Mouse (Mus musculus): Measurements from ENCODE around the gene Gm39566.
"Not testable (repeated sequence)": the region's sequence is repeated elsewhere in the genome, so short reads cannot be mapped to it uniquely, and the experiment has no call there.

The Gm39566 gene

DNA sequence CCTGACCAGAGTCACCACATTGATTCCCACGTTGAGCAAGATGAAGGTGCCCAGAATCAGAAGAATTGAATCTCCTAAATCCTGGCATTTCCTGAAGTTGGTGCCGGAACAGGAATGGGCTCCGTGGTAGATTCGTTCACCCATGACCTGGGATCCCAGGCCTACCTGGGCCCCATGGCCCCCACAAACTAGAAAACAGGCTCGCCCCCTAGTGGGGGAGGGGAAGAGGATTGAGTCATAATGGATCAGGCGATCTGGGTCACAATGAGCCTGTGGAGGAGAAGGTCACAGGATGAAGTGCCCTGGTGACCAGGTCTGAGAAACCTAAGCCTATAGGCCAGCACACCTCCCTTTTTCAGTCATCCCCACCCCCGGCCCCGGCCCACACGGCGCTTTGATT is at the start of gene Gm39566:
TSS of gene Gm39566 (minus strand) at position 144 of the 400 bp plus-strand sequence.
- DNase-seq (ENCODE audit: low spot score) = no peak

DNA sequence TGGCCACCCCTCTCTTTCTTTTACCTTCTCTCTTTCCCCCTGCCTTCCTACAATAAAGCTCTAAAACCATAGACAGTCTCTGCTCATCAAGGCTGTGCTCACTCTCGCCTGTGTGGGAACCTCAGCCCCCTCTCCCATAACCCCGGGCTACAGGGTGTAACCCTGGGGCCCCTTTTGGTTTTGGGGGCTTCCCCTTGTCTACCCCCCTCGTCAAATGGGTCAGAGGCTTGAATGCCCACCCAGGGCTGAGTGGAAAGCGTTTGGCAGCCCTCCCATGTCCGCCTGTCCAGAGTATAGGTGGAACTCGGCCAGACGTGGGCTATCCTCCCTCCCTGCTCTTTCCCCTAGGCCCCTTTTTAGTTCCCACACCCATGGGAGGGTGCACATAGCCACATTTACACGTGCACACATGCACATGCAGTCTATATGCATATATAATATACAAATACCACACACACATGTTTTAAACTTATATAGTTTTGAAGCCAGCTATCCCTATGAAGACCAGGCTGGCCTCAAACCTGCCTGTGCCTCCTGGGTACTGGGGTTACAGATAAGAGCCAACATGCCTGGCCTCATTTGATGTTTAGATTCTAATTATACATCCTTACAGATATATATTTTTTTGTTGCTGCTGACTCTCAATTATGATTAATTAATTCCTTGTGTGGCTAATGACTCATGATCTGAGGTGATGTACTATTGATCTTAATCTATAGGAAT is 49.2 kb upstream of the Gm39566 start:
- no peak for DNase-seq (ENCODE audit: low spot score)

DNA sequence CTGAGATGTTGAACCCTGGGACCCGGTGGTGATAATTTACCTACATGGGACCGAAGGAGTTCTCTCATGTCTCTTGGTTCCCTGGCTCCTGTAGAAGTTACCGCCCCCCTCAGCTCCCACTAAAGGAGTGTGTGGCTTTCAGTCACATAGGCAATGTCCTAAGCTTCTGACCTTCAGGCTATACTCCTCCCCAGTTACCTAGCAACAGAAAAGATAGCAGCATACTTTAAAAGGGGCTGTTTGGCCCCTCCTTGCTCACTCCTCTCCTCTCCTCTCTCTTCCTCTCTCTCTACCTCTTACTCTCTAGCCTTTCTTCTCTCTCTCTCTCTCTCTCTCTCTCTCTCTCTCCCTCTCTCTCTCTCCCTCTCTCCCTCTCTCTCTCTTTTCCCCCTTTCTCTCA is 48.6 kb upstream of the Gm39566 start:
- not testable (repeated sequence) for DNase-seq (ENCODE audit: low spot score)

DNA sequence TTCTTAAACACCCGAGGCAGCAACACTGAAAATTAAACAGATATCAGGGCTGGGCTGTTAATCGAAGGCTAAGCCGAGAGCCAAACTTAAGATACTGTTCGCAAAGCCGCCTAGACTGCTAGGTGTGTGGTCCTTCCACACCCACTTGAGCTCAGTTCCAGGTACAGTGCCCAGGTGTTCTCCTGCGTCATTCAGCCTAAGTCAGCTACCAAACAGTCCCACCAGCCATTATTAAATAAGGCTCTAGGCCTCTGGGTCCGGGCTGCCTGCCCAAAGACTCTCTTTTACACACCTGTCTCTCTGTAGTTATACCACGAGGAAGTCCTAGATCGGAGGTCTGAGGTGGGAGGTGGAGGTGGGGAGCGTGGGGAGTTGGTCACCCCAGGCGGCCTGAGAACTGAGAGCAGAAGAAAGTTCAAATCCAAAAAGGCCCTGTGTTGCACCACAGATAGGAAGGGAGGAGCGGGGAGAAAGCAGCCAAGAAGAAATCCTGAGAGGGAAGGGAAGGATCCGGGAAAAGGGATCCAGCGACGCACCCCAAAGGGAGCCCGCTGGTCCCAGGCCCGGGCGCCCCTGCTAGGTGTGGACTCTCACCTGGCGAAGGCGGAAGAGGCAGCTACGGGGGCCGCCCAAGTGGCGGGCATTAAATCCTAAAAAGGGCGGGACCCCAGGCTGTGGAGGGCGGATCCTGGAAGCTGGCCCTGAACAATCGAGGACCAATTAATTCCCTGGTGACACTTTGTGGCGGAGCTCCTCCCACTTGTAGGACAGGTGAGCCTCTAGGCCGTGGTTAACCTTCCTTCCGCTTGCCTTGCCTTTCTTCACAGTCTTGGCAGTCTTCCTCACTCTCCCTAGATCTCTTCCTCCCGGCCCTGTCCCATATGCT is 43.3 kb upstream of the Gm39566 start, which contains the start of gene Tnk1:
TSS of gene Tnk1 (minus strand) at position 618 of the 886 bp plus-strand sequence.
- no peak for DNase-seq (ENCODE audit: low spot score)

DNA sequence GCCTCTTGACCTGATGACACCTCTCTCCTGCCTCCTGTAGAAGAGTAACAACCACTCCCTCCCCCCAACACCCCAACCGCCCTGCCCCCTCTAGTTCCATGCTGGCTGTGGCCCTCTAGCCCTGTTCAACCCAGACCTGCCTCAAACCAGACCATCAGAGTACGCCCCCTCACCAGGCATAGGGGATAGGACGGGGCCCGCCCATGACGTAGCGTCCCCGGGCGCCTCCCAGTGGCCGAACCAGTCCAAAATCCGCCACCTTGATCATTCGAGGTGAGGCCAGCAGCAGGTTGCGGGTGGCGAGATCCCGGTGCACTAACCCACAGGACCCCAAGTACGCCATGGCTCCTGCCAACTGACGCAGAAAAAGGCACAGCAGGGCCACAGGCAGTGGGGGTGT is 40.2 kb upstream of the Gm39566 start:
- no peak for DNase-seq (ENCODE audit: low spot score)

DNA sequence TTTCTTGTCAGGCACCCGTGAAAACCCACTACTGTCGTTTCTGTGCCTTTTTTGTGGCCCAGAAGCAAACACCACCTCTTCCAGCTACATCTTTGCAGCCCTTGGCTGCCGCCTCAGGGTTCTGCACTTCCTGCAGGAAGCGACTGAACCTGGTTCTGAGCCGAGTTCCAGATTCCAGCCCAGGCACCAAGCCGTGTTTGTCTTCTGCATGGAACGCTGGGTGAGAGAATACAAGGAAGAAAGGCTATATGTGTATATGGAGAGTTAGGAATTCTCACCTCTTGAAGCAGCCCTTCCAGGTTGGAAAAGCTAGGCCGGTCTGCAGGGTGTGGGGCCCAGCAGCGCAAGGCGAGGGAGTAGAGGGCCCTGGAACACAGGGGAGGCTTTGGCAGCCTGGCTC is 39.6 kb upstream of the Gm39566 start:
- no peak for DNase-seq (ENCODE audit: low spot score)

DNA sequence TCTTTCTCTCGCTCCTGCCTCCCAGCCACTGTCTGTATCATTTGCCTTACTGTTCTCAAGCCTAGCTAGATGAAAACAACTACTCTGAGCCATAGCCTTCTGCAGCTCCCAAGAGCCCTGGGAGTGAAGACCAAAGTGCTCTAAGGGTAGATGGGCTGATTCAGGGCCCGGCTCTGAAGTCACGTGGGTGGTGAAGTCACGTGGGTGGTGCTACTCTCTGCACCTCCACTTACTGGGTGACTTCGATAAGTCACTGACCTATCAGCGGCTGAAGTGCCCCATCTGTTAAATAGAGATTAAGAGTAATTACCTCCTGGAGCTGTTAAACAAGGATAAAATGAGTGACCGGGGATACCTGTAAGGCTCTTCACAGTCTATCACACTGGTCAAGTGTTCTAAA is 38.9 kb upstream of the Gm39566 start:
- no peak for DNase-seq (ENCODE audit: low spot score)

DNA sequence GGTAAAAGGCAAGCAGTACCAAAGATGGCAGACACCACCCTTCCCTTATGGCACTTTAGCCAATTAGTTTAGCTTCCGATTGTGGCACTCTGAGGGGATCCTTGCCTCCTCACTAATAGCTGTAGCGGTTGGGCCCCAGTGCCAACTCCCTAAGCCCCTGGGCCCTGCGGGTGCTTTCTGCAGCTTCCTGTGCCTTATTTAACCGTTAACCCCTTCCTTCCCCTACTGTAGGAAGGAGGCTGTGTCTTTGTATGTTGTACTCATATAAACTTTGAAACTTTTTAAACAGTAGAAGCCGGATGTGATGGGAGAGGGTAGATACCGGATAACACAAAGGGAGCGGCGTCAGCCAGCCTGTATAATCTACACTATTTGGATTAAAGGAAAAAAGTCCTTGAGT is 35.7 kb upstream of the Gm39566 start:
- DNase-seq (ENCODE audit: low spot score) = no peak

DNA sequence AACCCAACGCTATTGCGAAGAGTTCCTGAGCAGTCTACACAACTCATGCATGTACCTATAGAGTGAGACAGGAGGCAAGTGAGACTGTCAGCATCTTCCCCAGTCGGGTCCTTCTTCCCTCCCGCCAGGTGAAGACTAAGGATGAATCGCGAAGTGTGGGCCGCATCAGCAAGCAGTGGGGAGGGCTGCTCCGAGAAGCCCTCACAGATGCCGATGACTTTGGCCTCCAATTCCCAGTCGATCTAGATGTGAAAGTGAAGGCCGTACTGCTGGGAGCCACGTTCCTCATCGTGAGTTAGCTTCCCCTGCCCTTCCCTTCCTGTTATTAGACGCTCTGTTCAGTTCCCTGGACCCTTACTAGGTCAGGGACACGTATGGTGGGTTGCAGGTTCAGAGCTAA is 34.8 kb upstream of the Gm39566 start:
- DNase-seq (ENCODE audit: low spot score) = no peak

DNA sequence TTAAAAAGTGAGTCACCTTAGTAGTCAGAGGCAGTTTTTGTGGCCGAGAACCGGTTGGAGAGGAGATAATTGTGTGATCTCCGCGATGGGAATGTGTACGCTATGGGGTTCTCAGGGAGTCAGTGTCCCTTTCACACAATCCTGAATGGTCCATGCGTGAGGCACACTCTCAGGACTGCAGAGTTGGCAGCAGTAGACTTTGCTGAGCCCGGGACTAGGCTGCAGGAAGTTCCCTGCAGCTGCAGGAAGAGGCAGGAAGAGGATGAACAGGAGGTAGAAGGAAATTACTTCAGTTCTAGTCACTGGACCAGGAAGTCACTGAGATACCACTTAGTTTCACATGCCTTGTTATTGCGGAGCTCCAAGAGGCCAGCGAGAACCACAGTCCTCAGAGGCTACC is 34.0 kb upstream of the Gm39566 start:
- no peak for DNase-seq (ENCODE audit: low spot score)

DNA sequence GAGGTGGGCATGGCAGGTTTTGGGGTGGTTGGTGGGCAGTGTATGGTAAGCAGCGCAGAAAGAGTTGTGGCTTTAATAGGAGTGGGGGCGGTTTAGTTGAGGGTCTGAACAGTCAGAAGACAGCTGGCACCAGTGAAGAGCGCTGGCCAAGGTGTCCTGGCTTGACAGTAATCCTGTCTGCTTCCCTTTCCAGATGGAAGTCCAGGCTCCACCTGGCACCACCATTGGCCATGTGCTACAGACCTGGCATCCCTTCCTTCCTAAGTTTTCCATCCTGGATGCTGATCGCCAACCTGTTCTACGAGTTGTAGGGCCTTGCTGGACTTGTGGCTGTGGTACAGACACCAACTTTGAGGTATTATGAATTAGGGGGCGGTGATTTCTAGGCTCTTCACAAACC is 32.9 kb upstream of the Gm39566 start:
- no peak for DNase-seq (ENCODE audit: low spot score)

DNA sequence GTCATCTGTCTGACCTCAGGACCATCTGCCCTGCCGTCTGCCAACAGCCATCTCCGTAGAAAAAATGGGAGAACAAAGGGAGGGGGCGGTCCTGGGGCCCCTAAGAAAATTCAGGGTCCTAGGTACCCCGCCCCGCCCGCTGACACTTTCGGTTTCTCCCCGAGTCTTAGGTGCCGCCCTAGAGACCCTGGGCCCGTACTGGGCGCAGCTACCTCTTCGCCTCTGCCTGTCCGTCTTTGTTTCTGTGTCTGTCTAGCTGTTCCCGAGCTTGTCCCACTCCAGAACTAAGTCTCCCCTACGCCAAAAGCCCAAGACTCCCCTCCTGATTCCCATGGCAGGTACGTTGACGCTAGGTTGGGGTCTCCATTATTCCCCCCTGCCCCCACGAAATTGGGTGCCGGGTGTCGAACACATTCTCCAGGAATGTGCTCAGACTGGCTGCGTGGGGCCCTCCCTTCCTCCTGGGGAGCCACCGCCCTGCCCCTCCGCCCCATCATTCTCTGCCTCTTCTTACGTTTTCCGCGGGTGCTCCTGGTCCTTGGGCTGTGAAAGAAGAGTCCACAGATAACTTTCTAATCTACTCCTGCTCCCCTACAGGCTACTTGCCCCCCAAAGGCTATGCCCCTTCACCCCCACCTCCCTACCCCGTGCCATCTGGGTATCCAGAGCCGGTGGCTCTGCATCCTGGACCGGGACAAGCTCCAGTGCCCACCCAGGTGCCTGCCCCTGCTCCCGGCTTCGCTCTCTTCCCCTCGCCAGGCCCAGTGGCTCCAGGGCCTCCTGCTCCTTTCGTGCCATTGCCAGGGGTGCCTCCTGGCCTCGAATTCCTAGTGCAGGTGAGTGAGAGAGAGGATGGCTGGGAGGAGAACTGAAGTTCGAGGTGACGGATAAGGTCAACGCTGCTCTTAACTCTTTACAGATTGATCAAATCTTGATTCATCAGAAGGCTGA is 31.9 kb upstream of the Gm39566 start:
- DNase-seq (ENCODE audit: low spot score) = no peak

DNA sequence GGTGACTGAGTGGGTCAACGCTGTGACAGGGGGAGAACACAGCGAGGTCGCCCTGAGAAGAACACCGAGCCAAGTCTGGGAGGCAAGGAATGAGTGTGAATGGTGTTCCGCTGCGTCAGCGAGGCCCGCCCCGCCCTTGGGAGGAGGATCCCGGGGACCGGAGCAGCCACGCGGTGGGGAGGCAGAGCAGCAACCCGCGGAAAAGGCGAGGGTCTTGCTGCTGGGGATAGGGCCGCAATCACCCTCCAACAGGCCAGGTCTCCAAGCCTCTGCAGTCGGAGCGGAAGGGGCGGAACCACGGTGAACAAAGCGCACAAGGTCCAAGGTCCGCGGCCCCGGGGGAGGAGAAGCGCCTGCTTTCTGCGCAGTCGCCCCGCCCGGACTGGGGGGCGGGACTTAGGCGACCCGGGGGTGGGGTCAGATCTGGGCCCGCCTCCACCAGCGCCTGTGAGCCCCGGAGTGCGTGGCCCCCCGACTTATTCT is 31.1 kb upstream of the Gm39566 start, which contains the start of gene Plscr3:
TSS of gene Plscr3 (plus strand) at position 179 of the 483 bp plus-strand sequence.
- peak; percentile 88 for DNase-seq (ENCODE audit: low spot score)

DNA sequence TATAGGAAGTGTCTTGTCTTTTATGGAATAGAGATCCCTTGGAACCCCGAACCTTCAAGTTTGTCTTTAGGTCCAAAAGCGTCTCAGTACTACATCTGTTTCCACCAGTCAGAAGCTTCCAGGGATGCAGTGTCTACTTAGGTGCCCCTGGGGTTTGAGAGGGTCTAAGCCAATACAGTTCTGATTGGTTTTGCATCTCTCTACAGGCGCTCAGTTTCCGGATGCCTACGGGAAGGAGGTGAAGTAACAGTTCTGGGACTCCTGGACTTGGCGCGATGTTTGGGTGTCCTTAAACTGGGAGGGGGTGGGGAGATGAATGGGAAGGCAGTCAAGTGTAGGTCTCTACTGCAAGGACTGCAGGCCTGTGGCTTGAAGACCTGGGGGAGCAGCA is 23.6 kb upstream of the Gm39566 start:
- DNase-seq (ENCODE audit: low spot score) = no peak

DNA sequence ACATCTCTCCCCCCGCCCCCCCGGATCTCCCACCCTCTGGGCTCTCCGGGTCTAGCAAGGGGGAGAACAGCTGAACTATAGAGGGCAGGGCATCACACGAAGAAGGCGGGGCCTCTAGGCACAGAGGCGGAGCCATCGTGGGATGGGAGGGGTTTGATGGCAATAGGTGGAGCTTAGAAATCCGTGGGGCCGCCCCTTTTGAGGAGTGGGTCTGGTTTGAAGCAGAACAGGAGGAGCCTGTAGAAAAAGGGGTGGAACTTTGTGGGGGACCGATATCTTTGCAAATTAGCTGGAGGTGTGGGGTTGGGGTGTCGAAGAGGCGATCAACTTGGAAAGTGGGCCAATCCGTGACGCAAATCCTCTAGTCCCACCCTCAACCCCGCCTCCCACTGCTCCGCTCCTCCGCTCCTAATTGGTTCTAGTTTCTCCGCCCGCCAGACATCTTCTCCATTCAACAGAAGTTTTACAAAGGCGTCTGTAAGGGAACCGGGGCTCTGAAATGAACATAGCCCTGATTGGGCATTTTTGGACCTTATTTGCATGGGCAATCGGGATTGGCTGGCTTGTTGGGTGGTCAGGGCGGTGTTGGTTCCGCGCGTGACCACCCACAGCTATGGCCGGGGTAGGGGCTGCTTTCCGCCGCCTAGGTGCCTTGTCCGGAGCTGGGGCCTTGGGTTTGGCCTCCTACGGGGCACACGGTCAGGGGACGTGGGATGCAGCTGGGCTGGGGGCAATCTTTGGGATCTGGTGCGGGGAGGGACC is 23.0 kb upstream of the Gm39566 start, which contains the start of gene Tmem256:
TSS of gene Tmem256 (plus strand) at position 563 of the 762 bp plus-strand sequence.
- peak; percentile 96 for DNase-seq (ENCODE audit: low spot score)

DNA sequence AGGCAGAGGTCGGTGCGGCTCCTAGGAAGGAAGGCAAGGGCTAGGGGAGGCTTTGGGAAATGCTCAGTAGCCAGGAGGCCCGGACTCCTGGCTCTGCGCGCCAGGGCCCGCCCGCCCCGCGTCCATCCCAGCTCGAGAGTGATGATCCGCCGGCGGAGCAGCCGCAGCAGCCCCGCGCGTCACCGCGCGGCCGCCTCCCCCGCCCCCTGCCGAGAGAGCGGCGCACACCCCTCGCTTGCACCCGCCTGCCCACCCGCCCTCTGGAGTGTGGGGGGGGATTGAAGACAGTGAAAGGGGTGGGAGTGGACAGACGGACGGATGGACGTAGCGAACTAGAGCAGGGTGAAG is 22.5 kb upstream of the Gm39566 start, which contains the start of gene Nlgn2:
TSS of gene Nlgn2 (minus strand) at position 181 of the 348 bp plus-strand sequence.
- DNase-seq (ENCODE audit: low spot score) = no peak

DNA sequence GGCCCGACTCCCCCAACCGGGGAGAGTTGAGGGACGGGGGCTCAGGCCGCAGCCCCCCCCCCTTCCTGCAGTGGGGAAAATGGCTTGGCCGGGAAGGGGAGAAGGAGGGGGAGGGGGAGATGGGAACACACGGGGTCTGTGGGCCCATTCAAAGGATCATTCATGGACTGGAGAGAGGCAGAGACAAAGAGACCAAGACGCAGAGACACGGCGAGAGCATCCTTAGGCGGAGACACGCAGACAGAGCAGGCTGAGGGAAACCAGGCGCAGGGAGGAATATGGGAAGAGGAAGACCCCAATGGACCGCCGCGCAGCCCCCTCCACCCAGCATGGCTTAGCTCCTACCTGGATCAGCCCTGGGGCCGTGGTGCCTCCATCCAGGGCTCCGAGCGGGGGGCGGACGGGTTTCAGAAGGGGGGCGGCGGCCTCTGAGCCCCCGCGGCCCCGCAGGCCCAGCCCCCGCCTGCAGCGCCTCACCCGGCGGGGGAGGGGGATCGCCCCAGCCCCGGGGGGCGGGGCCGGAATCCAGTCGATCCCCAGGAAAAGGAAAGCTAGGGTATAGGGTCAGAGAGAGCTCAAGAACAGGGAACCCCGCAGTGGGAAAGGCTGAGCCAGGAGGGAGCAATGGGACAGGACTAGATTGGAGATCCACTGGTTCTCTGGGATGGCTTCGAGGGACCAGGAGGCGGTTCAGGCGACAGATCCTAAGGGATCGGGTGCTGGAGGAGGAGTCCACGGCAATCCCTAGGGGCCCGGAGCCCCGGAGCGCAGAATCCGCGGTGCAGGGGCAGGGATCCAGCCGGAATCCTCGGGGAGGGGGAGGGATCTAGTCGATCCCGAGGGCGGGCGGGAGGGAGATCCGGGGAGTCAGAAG is 21.8 kb upstream of the Gm39566 start:
- no peak for DNase-seq (ENCODE audit: low spot score)

DNA sequence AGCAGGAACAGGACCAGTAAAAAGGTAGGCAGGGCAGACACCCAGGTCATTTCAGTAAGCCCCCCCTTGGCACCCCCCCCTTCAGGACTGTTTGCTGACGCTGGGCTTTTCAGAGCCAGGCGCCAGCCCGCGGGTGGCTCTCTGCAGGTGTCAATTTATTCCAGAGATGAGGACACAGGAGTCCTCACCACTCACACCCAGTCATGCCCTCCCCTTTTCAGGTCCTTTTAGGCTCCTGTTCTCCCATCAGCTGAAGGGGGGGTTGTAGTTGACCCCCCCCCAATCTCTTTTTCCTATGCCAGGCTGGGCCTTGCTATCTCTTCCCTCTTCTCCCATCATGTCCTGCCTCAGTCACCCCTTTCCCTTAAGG is 20.9 kb upstream of the Gm39566 start:
- DNase-seq (ENCODE audit: low spot score) = no peak

DNA sequence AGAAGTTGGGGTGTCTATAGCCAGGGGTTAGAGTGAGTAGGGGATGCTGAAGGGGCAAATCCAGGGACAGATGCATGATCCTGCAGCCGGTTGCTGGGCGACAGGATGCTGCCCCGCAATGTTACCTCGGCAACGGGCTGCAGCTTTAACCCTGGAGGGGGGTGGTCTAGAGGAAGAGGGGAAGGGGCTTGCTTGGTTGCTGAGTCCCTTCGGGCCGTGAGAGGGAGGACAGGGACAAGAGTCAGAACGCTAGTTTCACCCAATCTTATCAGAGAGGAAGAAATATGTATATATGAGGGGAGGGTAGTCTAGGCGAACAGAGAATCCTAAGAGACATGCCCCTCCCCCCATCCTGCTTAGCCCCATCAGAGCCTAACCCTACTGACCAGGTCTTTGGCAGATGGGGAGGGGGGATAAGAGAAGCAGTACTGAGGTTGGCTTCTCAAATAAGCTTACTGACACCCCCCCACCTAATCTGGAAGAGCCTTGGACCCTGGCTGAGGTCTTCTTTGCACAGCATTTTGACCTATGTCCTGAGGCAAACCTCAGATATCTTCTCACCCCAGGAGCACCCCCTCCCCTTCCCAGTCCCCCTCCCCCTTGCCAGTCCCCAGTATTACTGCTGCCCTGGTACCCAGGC is 20.3 kb upstream of the Gm39566 start:
- no peak for DNase-seq (ENCODE audit: low spot score)
